12 mouse cellular contexts compared by ENCODE assay signal in the genomic region with DNA sequence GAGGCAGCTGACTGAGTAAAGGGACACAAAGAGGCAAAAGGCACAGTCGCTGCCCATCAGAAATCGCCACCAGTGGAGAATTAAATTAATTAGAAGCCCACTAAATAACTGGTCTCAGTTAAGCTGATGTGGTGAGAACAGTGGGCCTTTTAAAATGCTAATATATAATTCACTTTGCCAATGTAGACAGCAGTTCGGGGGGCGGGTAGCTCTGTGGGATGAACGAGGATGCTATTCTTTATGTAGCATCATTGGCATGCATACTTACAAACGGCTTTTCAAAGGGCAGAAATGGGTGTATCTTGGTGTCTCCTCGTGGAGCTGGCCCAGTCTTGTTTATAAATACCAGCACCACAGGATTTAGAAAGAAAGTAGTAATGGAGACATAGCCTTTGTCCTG.
"Had no signal": no experiment of that assay in that cellular context is flagged by ENCODE, and none has a peak within 500 bp of the region (broad histone marks: within the 10 kb centered on the region; RNA-seq: fewer than 3 reads in every experiment).

No protein-coding gene starts in this region.

- ATAC-seq: midbrain, embryonic 16.5 days had no signal

- H3K9ac ChIP-seq: kidney, embryonic 15.5 days; limb, embryonic 13.5 days; liver, embryonic 14.5 days; midbrain, embryonic 12.5 days; neural tube, embryonic 12.5 days had no signal

- H3K4me3 ChIP-seq: kidney, embryonic 15.5 days; limb, embryonic 13.5 days; midbrain, embryonic 12.5 days; neural tube, embryonic 12.5 days had no signal

- H3K27me3 ChIP-seq: limb, embryonic 13.5 days; midbrain, embryonic 12.5 days; neural tube, embryonic 12.5 days had no signal

- H3K4me1 ChIP-seq: kidney, embryonic 15.5 days; limb, embryonic 13.5 days; neural tube, embryonic 12.5 days had no signal

- H3K27ac ChIP-seq: kidney, embryonic 15.5 days; limb, embryonic 13.5 days; liver, embryonic 14.5 days; midbrain, embryonic 12.5 days; neural tube, embryonic 12.5 days had no signal

- H3K9me3 ChIP-seq: kidney, embryonic 15.5 days; limb, embryonic 13.5 days; midbrain, embryonic 12.5 days; neural tube, embryonic 12.5 days had no signal

- H3K4me2 ChIP-seq: kidney, embryonic 15.5 days; limb, embryonic 13.5 days; midbrain, embryonic 12.5 days; neural tube, embryonic 12.5 days had no signal

- DNase-seq: kidney, adult 2 months; kidney, postnatal 14 days; left cerebral cortex, postnatal 4 days; lung, adult 18-20 months; right cerebral cortex, postnatal 14 days; thymus, postnatal 36 days had no signal

- H3K36me3 ChIP-seq: kidney, embryonic 15.5 days; midbrain, embryonic 12.5 days; neural tube, embryonic 12.5 days had no signal
